ENCODE assay signal across 8 mouse cellular contexts in genomic region chr9:114367783-114368470, GRCm38 (mm10). TPM values are rescaled to one million over a fixed set of nuclear protein-coding genes. Genes with fewer than 3 reads are reported as not detected.
DNase-seq lines count a peak whose midpoint lies in the region; ATAC-seq and TF ChIP-seq lines count a peak whose summit lies in the region.

No protein-coding gene starts in this region.

- under 1% methylated on average over 48 of the region's 48 CpGs for WGBS in hindbrain, embryonic 16.5 days
- WGBS in macrophage (ENCODE audit: missing documents), result 2% methylated on average over 43 of the region's 48 CpGs

- H3K27ac ChIP-seq in cortical plate, adult 2 months (ENCODE audit: insufficient read depth, low read length), result no peak overlapping the region
- peak overlapping the region; percentile 56 for H3K27ac ChIP-seq in gastrocnemius, adult 2 months
- peak overlapping the region; percentile 64 for H3K27ac ChIP-seq in hindbrain, embryonic 16.5 days (ENCODE audit: low read depth, low read length)
- no peak overlapping the region for H3K27ac ChIP-seq in macrophage

- TF ChIP-seq CTCF in cortical plate, adult 2 months (IDR thresholded peaks at IDR 0.05; ENCODE audit: extremely low read depth, insufficient read depth, low read length), result no peak
- TF ChIP-seq CTCF in gastrocnemius, adult 2 months (IDR thresholded peaks at IDR 0.05), result no peak

- H3K9me3 ChIP-seq in hindbrain, embryonic 16.5 days (ENCODE audit: control insufficient read depth, low read length), result no peaks in the 10 kb centered on the region

- peak; percentile 91 for ATAC-seq in hindbrain, embryonic 16.5 days

- DNase-seq in ZHBTc4 (ENCODE audit: low read depth, low spot score), result peak; percentile 90
- peak; percentile 89 for DNase-seq in gastrocnemius, adult 2 months
- DNase-seq in left cerebral cortex, adult 8-10 months (ENCODE audit: low spot score in 2 of 2), result peak; percentile 67 to 81
- DNase-seq in right cerebral cortex, postnatal 10 days (ENCODE audit: low spot score in 2 of 2), result peak; percentile 92
- peak; percentile 73 for DNase-seq in urinary bladder, postnatal 25 days (ENCODE audit: low spot score)

- intact Hi-C loops in gastrocnemius, adult 2 months (cut with DNase I), result no loop called here

- H3K4me1 ChIP-seq in cortical plate, adult 2 months (ENCODE audit: control insufficient read depth, insufficient read depth, low read length), result peaks cover 2% of the 10 kb centered on the region; the same call in 1 of the 2 replicates
- H3K4me1 ChIP-seq in hindbrain, embryonic 16.5 days (ENCODE audit: control insufficient read depth, insufficient read depth, low read depth, low read length), result peaks cover 4% of the 10 kb centered on the region

- no peaks in the 10 kb centered on the region for H3K36me3 ChIP-seq in hindbrain, embryonic 16.5 days (ENCODE audit: control insufficient read depth, insufficient read depth, low read length)
- H3K36me3 ChIP-seq in macrophage (ENCODE audit: inconsistent target), result no peaks in the 10 kb centered on the region

- no peaks in the 10 kb centered on the region for H3K27me3 ChIP-seq in hindbrain, embryonic 16.5 days (replicated peaks; ENCODE audit: control insufficient read depth, insufficient read depth, low read length)

- peak overlapping the region; percentile 80 for H3K9ac ChIP-seq in hindbrain, embryonic 16.5 days (ENCODE audit: low read depth, low read length)

- peak overlapping the region; percentile 42 for H3K4me3 ChIP-seq in cortical plate, adult 2 months (ENCODE audit: insufficient read depth, low read length)
- H3K4me3 ChIP-seq in gastrocnemius, adult 2 months, result peak overlapping the region; percentile 73
- peak overlapping the region; percentile 60 for H3K4me3 ChIP-seq in hindbrain, embryonic 16.5 days (ENCODE audit: low read length)
- H3K4me3 ChIP-seq in macrophage (ENCODE audit: inconsistent target), result peak overlapping the region; percentile 27

- peak overlapping the region; percentile 96 for H3K4me2 ChIP-seq in hindbrain, embryonic 16.5 days (ENCODE audit: low read length)

- H3K79me2 ChIP-seq in macrophage (ENCODE audit: inconsistent target), result no peaks in the 10 kb centered on the region

- TF ChIP-seq POLR2A in cortical plate, adult 2 months (IDR thresholded peaks at IDR 0.05; ENCODE audit: extremely low read depth, insufficient read depth, low read length), result no peak

RNA-seq across cellular contexts. Expression of gene Crtap, which starts 22.5 kb away (rescaled TPM):
- 12.9 and 14.9 TPM in 2 replicates for polyA plus RNA-seq in cortical plate, adult 2 months (2012; rRNA removed)
- total RNA-seq in gastrocnemius, adult 2 months (2021), result 10 to 100 TPM in 1 of 2 experiments, 1 to 10 TPM in 1; 5.6 to 11.1 TPM
- polyA plus RNA-seq in hindbrain, embryonic 16.5 days (2015; fragmentation: Nextera tagmentation; extraction: Ambion mirVana), result 31.5 and 34.6 TPM in 2 replicates
- total RNA-seq in left cerebral cortex, adult 8-10 months (2022), result 10 to 100 TPM in 1 of 4 experiments, 1 to 10 TPM in 3; 5.9 to 10.9 (median 7.6) TPM
- total RNA-seq in macrophage (2018; cell fraction: chromatin; rRNA removed), result 10 to 100 TPM in 16 of 26 experiments, 1 to 10 TPM in 10; 3.9 to 43.9 (median 12.5) TPM
- 100 to 1,000 TPM in 2 of 26 experiments, 10 to 100 TPM in 24; 55.4 to 108 (median 75.6) TPM for total RNA-seq in macrophage (2018; cell fraction: cytosol; rRNA removed)
- 100 to 1,000 TPM in 3 of 26 experiments, 10 to 100 TPM in 23; 18.6 to 129 (median 50.8) TPM for total RNA-seq in macrophage (2018; cell fraction: nucleus; rRNA removed)
- polyA plus RNA-seq in macrophage (2018), result 58.8 to 145 TPM (median 96.5 TPM) in 3 replicates

RNA-seq across cellular contexts. Expression of gene Glb1, which starts 32.9 kb away (rescaled TPM):
- 26.0 and 27.0 TPM in 2 replicates for polyA plus RNA-seq in cortical plate, adult 2 months (2012; rRNA removed)
- 1 to 10 TPM; 3.2 to 4.4 TPM for total RNA-seq in gastrocnemius, adult 2 months (2021)
- polyA plus RNA-seq in hindbrain, embryonic 16.5 days (2015; fragmentation: Nextera tagmentation; extraction: Ambion mirVana), result 37.5 and 40.1 TPM in 2 replicates
- total RNA-seq in left cerebral cortex, adult 8-10 months (2022), result 10 to 100 TPM; 28.6 to 32.1 (median 29.6) TPM
- 10 to 100 TPM in 22 of 26 experiments, 1 to 10 TPM in 4; 5.9 to 35.9 (median 25.6) TPM for total RNA-seq in macrophage (2018; cell fraction: chromatin; rRNA removed)
- total RNA-seq in macrophage (2018; cell fraction: cytosol; rRNA removed), result 100 to 1,000 TPM in 12 of 26 experiments, 10 to 100 TPM in 14; 65.6 to 156 (median 95.6) TPM
- total RNA-seq in macrophage (2018; cell fraction: nucleus; rRNA removed), result 100 to 1,000 TPM in 13 of 26 experiments, 10 to 100 TPM in 13; 24.4 to 132 (median 99.7) TPM
- polyA plus RNA-seq in macrophage (2018), result 100 to 183 TPM (median 148 TPM) in 3 replicates

RNA-seq across cellular contexts. Expression of gene Tmppe, which starts 33.0 kb away (rescaled TPM):
- polyA plus RNA-seq in cortical plate, adult 2 months (2012; rRNA removed), result 4.3 and 5.1 TPM in 2 replicates
- total RNA-seq in gastrocnemius, adult 2 months (2021), result 1 to 10 TPM; 1.5 to 1.6 TPM
- 10.5 and 10.6 TPM in 2 replicates for polyA plus RNA-seq in hindbrain, embryonic 16.5 days (2015; fragmentation: Nextera tagmentation; extraction: Ambion mirVana)
- 10 to 100 TPM; 10.9 to 15.1 (median 11.8) TPM for total RNA-seq in left cerebral cortex, adult 8-10 months (2022)
- 10 to 100 TPM in 21 of 26 experiments, 1 to 10 TPM in 5; 4.2 to 45.1 (median 18.8) TPM for total RNA-seq in macrophage (2018; cell fraction: chromatin; rRNA removed)
- 10 to 100 TPM in 17 of 26 experiments, 1 to 10 TPM in 9; 5.9 to 20.7 (median 12.2) TPM for total RNA-seq in macrophage (2018; cell fraction: cytosol; rRNA removed)
- total RNA-seq in macrophage (2018; cell fraction: nucleus; rRNA removed), result 10 to 100 TPM; 10.3 to 44.3 (median 21.3) TPM
- 6.0 to 12.5 TPM (median 9.7 TPM) in 3 replicates for polyA plus RNA-seq in macrophage (2018)

RNA-seq across cellular contexts. Expression of gene Bcl2a1c, which starts 38.0 kb away (rescaled TPM):
- not detected in 2 replicates for polyA plus RNA-seq in cortical plate, adult 2 months (2012; rRNA removed)
- not detected for total RNA-seq in gastrocnemius, adult 2 months (2021)
- not detected in 2 replicates for polyA plus RNA-seq in hindbrain, embryonic 16.5 days (2015; fragmentation: Nextera tagmentation; extraction: Ambion mirVana)
- 1 to 10 TPM in 1 of 4 experiments, not detected in 3; 1.5 TPM for total RNA-seq in left cerebral cortex, adult 8-10 months (2022)
- 1 to 10 TPM in 10 of 26 experiments, not detected in 16; 2.8 to 7.0 (median 3.8) TPM for total RNA-seq in macrophage (2018; cell fraction: chromatin; rRNA removed)
- total RNA-seq in macrophage (2018; cell fraction: cytosol; rRNA removed), result 1 to 10 TPM in 13 of 26 experiments, under 1 TPM in 8, not detected in 5; 0.51 to 6.8 (median 1.2) TPM
- total RNA-seq in macrophage (2018; cell fraction: nucleus; rRNA removed), result 10 to 100 TPM in 1 of 26 experiments, 1 to 10 TPM in 15, not detected in 10; 1.9 to 12.8 (median 6.2) TPM
- 0.57 TPM in 1 of 3 replicates, not detected in the others for polyA plus RNA-seq in macrophage (2018)

Comparison
In these comparisons a context has a peak if more than half of its experiments do, and no peak if none do; other contexts are left out.
1. H3K27ac ChIP-seq: peak in gastrocnemius, adult 2 months (single experiment) and hindbrain, embryonic 16.5 days (single experiment); none in cortical plate, adult 2 months (single experiment) and macrophage (single experiment).
2. Peak in every context shown above with its lines, with median percentiles within 50 percentile points of each other: DNase-seq and H3K4me3 ChIP-seq.